Mouse (Mus musculus): Measurements from ENCODE around the gene Slc27a5. TPM values are rescaled to one million over a fixed set of nuclear protein-coding genes. Genes with fewer than 3 reads are reported as not detected.

Gene Slc27a5
- polyA plus RNA-seq, 1 experiment = 0.05 TPM

DNA sequence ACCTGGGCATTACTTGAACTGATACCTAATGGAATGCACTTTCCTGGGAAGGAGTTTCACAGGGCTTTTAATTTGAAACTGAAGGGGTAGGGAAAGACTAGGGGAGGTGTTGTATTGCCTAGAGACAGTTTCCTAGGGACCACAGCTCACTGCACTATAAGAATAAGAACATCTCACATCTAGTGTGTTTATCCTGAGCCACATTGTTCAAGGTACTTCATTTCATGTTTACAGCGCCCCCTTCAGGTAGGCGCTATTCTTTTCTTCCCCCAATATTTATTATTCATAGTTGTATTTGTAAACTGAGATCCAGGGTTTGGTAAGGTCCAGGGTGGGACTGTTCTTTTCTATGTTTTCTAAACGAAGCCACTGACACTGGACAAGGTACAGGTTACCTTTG is 5.8 kb downstream of the Slc27a5 start:
- H3ac ChIP-seq (ENCODE audit: control insufficient read depth, insufficient read length, low read depth) = no peak overlapping the region
- no peaks in the 10 kb centered on the region for H3K27me3 ChIP-seq (ENCODE audit: control insufficient read depth, insufficient read depth, insufficient read length)
- H3K4me3 ChIP-seq (ENCODE audit: insufficient read depth, poor library complexity, severe bottlenecking) = no peak overlapping the region
- H3K79me2 ChIP-seq (ENCODE audit: control insufficient read depth, insufficient read depth) = no peaks in the 10 kb centered on the region
- no peaks in the 10 kb centered on the region for H3K79me3 ChIP-seq (ENCODE audit: low read depth)
- TF ChIP-seq MYOD1 (IDR thresholded peaks at IDR 0.05; ENCODE audit: control insufficient read depth, insufficient read length, low read depth) (no peak), CEBPB (IDR thresholded peaks at IDR 0.05; ENCODE audit: low read depth) (no peak), MAX (IDR thresholded peaks at IDR 0.05) (no peak), CTCF (IDR thresholded peaks at IDR 0.05; ENCODE audit: control insufficient read depth, insufficient read depth, insufficient read length) (no peak), FOSL1 (IDR thresholded peaks at IDR 0.05; ENCODE audit: insufficient read depth, low read length, poor library complexity, severe bottlenecking) (no peak), USF1 (IDR thresholded peaks at IDR 0.05; ENCODE audit: low read depth) (no peak), MYOG (IDR thresholded peaks at IDR 0.05; ENCODE audit: control insufficient read depth, extremely low read depth, insufficient read length) (no peak)
- no peaks in the 10 kb centered on the region for H3K36me3 ChIP-seq (ENCODE audit: control insufficient read depth, insufficient read depth)

DNA sequence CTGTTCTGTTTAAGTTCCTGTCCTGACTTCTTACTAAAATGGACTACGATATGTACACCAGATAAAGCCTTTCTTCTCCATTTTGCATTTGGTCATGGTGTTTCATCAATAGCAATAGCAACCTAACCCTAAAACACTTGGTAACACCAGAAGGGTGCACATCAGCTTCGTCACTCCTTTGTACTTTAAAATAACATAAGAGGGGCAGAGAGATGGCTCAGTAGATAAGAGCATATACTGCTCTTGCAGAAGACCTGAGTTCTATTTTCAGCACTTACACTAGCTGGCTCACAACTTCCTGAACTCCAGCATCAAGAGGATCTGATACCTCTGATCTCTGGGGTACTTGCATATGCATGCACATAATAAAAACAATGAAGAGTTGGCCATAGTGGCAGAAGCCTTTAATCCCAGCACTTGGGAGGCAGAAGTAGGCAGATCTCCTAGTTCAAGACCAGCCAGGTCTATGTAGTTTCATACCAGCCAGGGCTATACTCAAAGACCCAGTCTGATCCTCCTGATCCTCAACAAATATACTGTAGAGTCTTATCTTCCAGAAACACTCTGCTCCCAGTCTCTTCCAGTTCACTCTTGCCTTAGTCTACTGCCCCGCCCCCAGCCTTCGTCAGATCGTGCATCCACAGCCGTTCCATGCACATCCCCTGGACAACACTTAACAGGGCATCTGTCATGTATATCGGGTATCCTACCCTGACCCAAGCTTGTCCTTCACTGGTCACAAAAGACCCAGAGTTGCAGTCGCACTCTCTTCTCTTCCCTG is 10.4 kb downstream of the Slc27a5 start:
- Histone ChIP-seq H3K79me3 (ENCODE audit: low read depth) (no peaks in the 10 kb centered on the region), H3ac (ENCODE audit: control insufficient read depth, insufficient read length, low read depth) (no peak overlapping the region), H3K36me3 (ENCODE audit: control insufficient read depth, insufficient read depth) (no peaks in the 10 kb centered on the region), H3K79me2 (ENCODE audit: control insufficient read depth, insufficient read depth) (no peaks in the 10 kb centered on the region), H3K4me3 (ENCODE audit: insufficient read depth, poor library complexity, severe bottlenecking) (no peak overlapping the region), H3K27me3 (ENCODE audit: control insufficient read depth, insufficient read depth, insufficient read length) (no peaks in the 10 kb centered on the region)
- TF ChIP-seq USF1 (IDR thresholded peaks at IDR 0.05; ENCODE audit: low read depth) = no peak

DNA sequence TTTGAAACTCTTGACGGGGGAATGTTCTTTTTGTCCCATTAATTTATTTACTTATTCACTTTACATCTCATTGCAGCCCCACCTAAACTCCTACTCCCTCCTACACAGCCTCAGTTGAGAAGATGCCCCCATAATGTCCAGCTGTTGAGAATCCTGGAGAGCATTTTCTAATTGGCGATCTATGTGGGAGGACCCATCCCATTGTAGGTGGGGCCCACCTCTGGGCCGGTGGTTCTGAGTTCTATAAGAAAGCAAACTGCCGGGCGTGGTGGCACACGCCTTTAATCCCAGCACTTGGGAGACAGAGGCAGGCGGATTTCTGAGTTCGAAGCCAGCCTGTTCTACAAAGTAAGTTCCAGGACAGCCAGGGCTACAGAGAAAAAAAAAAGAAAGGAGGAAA is 11.1 kb downstream of the Slc27a5 start:
- TF ChIP-seq MYOG (IDR thresholded peaks at IDR 0.05; ENCODE audit: control insufficient read depth, extremely low read depth, insufficient read length) = no peak
- no peak for TF ChIP-seq CEBPB (IDR thresholded peaks at IDR 0.05; ENCODE audit: low read depth)
- no peak for TF ChIP-seq USF1 (IDR thresholded peaks at IDR 0.05; ENCODE audit: low read depth)
- no peak for TF ChIP-seq MAX (IDR thresholded peaks at IDR 0.05)
- no peak for TF ChIP-seq MYOD1 (IDR thresholded peaks at IDR 0.05; ENCODE audit: control insufficient read depth, insufficient read length, low read depth)
- no peak for TF ChIP-seq CTCF (IDR thresholded peaks at IDR 0.05; ENCODE audit: control insufficient read depth, insufficient read depth, insufficient read length)
- TF ChIP-seq FOSL1 (IDR thresholded peaks at IDR 0.05; ENCODE audit: insufficient read depth, low read length, poor library complexity, severe bottlenecking) = no peak

DNA sequence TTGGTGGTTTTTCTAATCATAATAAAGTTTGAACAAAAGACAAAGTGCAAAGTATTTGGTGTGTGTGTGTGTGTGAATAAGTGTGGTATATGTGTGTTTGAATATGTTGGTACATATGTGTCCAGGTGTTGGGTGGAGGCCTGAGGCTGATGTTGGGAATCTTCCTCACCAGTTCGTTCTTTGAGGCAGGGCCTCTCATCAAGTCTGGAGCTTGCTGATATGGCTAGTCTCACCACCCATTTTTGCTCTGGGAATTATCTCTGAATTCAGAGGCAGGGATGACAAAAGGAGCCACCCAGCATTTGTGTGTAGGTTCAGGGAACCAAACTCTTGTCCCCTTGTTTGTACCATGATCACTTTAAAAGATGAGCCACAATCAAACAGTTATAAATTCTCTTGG is 12.3 kb downstream of the Slc27a5 start:
- TF ChIP-seq MYOD1 (IDR thresholded peaks at IDR 0.05; ENCODE audit: control insufficient read depth, insufficient read length, low read depth) (no peak), CEBPB (IDR thresholded peaks at IDR 0.05; ENCODE audit: low read depth) (no peak), USF1 (IDR thresholded peaks at IDR 0.05; ENCODE audit: low read depth) (no peak), CTCF (IDR thresholded peaks at IDR 0.05; ENCODE audit: control insufficient read depth, insufficient read depth, insufficient read length) (no peak), FOSL1 (IDR thresholded peaks at IDR 0.05; ENCODE audit: insufficient read depth, low read length, poor library complexity, severe bottlenecking) (no peak), MAX (IDR thresholded peaks at IDR 0.05) (no peak), MYOG (IDR thresholded peaks at IDR 0.05; ENCODE audit: control insufficient read depth, extremely low read depth, insufficient read length) (no peak)
- H3K79me2 ChIP-seq (ENCODE audit: control insufficient read depth, insufficient read depth) = no peaks in the 10 kb centered on the region
- H3K79me3 ChIP-seq (ENCODE audit: low read depth) = no peaks in the 10 kb centered on the region
- no peak overlapping the region for H3K4me3 ChIP-seq (ENCODE audit: insufficient read depth, poor library complexity, severe bottlenecking)
- no peaks in the 10 kb centered on the region for H3K27me3 ChIP-seq (ENCODE audit: control insufficient read depth, insufficient read depth, insufficient read length)
- no peak overlapping the region for H3ac ChIP-seq (ENCODE audit: control insufficient read depth, insufficient read length, low read depth)
- no peaks in the 10 kb centered on the region for H3K36me3 ChIP-seq (ENCODE audit: control insufficient read depth, insufficient read depth)

More for the DNA sequence above, 11.1 kb downstream of the Slc27a5 start:
- no peak overlapping the region for H3ac ChIP-seq (ENCODE audit: control insufficient read depth, insufficient read length, low read depth)
- H3K4me3 ChIP-seq (ENCODE audit: insufficient read depth, poor library complexity, severe bottlenecking) = no peak overlapping the region
- H3K79me3 ChIP-seq (ENCODE audit: low read depth) = no peaks in the 10 kb centered on the region
- no peaks in the 10 kb centered on the region for H3K79me2 ChIP-seq (ENCODE audit: control insufficient read depth, insufficient read depth)
- H3K27me3 ChIP-seq (ENCODE audit: control insufficient read depth, insufficient read depth, insufficient read length) = no peaks in the 10 kb centered on the region
- H3K36me3 ChIP-seq (ENCODE audit: control insufficient read depth, insufficient read depth) = no peaks in the 10 kb centered on the region

DNA sequence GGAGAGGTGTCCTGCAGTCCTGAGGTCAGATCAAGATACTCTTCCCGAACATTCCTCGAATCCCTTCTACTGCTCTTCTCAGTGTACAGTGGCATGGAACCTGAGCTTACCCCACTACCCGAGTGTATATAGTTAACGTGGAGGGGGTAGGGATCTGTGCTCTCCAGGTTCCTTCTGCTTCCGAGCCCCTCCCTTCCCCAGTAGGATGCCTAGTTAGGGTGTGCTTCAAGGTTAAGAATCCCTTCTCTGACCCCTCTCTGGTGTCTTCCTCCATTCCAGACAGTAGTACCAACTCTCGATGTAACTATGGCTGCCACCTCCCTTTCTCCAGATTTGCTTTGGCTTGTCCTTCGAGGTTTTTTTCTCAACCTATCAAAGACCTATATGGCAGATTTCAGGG is 17.7 kb downstream of the Slc27a5 start:
- Histone ChIP-seq H3K36me3 (ENCODE audit: control insufficient read depth, insufficient read depth) (no peaks in the 10 kb centered on the region), H3K79me3 (ENCODE audit: low read depth) (no peaks in the 10 kb centered on the region), H3K79me2 (ENCODE audit: control insufficient read depth, insufficient read depth) (no peaks in the 10 kb centered on the region), H3ac (ENCODE audit: control insufficient read depth, insufficient read length, low read depth) (no peak overlapping the region), H3K27me3 (ENCODE audit: control insufficient read depth, insufficient read depth, insufficient read length) (no peaks in the 10 kb centered on the region), H3K4me3 (ENCODE audit: insufficient read depth, poor library complexity, severe bottlenecking) (no peak overlapping the region)
- TF ChIP-seq CEBPB (IDR thresholded peaks at IDR 0.05; ENCODE audit: low read depth) = no peak

DNA sequence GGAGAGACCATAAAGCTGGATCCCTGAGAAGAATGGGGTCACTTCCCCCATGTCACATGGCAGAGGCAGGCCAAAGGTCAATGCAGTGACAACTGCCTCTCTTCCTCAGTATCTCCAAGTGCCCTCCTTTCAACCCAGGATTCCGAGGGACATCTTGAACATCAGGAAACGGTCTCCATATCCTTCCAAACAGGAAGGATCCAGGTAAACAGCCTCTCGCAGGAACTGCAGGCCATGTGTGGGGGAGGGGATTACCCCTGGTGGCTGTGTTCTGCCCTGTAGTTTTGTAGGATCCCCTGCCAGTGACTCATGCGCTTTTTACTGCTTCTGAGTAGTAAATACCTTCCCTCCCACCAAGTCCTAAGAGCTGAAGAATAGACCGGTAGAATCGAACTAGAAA is 18.2 kb downstream of the Slc27a5 start:
- no peaks in the 10 kb centered on the region for H3K79me2 ChIP-seq (ENCODE audit: control insufficient read depth, insufficient read depth)
- TF ChIP-seq CEBPB (IDR thresholded peaks at IDR 0.05; ENCODE audit: low read depth) (no peak), MYOG (IDR thresholded peaks at IDR 0.05; ENCODE audit: control insufficient read depth, extremely low read depth, insufficient read length) (no peak), FOSL1 (IDR thresholded peaks at IDR 0.05; ENCODE audit: insufficient read depth, low read length, poor library complexity, severe bottlenecking) (no peak), CTCF (IDR thresholded peaks at IDR 0.05; ENCODE audit: control insufficient read depth, insufficient read depth, insufficient read length) (no peak), MAX (IDR thresholded peaks at IDR 0.05) (no peak), USF1 (IDR thresholded peaks at IDR 0.05; ENCODE audit: low read depth) (no peak), MYOD1 (IDR thresholded peaks at IDR 0.05; ENCODE audit: control insufficient read depth, insufficient read length, low read depth) (no peak)

More for the DNA sequence above, 18.2 kb downstream of the Slc27a5 start:
- Histone ChIP-seq H3K4me3 (ENCODE audit: insufficient read depth, poor library complexity, severe bottlenecking) (no peak overlapping the region), H3K79me3 (ENCODE audit: low read depth) (no peaks in the 10 kb centered on the region), H3K36me3 (ENCODE audit: control insufficient read depth, insufficient read depth) (no peaks in the 10 kb centered on the region), H3ac (ENCODE audit: control insufficient read depth, insufficient read length, low read depth) (no peak overlapping the region), H3K27me3 (ENCODE audit: control insufficient read depth, insufficient read depth, insufficient read length) (no peaks in the 10 kb centered on the region)

Measured in C2C12 (cell line).